Mouse (Mus musculus): ENCODE measurements around the gene Aadacl4.
"Not testable (repeated sequence)": the region's sequence is repeated elsewhere in the genome, so short reads cannot be mapped to it uniquely, and the experiment has no call there.

Aadacl4 gene

DNA sequence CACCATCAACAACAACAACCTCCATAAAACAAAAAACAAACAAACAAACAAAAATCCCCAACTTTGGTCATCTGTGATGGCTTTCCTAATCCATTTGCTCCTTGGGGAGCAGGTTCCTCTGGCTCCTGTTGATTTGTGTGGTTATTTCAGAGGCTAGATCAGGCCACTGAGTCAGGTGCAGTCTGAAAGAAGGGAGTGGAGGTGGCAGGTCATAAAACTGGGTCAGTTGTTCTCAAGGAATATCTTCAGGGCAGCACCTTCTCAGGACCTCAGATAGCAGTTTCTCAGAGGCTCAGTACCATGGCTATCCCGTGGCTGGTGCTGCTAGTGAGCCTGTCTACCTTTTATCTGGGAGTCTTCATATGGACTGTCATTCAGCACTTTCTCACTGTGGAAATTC lies at the start of gene Aadacl4:
Gene Aadacl4 (plus strand): TSS at position 301 of the 400 bp plus-strand sequence.
- no peak for DNase-seq (ENCODE audit: low spot score in 2 of 2)

DNA sequence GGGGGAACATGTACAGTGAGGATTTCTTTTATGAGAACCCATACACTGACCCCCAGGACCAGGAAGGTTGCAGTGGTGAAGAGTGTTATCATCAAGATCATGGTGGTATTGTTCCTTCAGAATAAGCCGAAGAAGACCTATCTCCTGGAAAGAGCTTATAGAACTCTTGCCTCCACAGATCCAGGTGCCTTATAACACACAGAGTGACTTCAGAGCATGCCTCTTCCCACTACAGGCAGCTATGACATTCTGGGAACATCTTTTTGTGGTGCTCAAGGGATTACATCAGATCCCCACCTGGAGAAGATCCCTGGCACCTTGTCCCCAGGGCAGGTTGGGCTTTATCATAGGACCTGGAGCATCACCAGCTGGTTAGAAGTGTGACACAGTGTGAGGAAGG lies 48.5 kb upstream of the Aadacl4 start, which contains the start of gene Gm13124:
Gene Gm13124 (minus strand): TSS at position 101 of the 400 bp plus-strand sequence.
- DNase-seq (ENCODE audit: low spot score in 2 of 2): no peak

DNA sequence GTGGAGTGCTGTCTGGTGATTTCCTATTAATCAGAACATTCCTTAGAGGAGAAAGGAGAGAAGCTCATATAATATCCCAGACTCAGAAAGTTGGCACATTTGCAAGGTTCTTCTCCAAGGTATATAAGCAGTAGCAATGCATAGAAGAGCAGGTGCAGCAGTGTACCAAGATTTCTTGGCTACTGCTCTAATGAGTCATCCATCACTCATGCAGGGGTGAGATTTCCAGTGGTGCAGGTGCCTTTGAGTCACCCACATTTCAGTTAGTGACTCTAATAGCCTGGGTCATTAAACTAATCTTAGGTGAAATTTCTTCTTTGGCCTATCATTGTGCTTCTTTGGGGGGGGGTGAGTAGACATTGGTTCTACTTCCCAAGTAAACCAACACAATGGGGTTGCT lies 45.8 kb upstream of the Aadacl4 start:
- DNase-seq (ENCODE audit: low spot score in 2 of 2): no peak

DNA sequence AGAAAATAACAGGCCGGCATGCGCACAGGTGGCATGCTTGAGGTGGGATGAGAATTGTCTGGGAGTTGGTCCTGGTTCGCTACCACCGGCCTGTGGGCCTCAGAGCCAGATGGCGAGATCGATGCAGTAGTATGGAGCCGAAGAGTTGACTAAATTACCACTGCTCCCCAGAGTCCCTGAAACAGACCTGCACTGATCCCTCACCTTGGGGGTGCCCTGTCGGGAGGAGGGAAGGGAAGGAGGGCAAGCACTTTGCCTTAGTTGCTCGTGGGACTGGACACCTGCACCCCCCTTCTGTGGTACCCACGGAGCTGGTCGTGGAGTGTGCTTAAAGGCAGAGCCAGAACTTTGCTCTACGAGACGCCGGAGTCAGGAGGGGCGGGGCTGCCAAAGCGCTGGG lies 27.3 kb upstream of the Aadacl4 start:
- not testable (repeated sequence) for DNase-seq (ENCODE audit: low spot score in 2 of 2)

DNA sequence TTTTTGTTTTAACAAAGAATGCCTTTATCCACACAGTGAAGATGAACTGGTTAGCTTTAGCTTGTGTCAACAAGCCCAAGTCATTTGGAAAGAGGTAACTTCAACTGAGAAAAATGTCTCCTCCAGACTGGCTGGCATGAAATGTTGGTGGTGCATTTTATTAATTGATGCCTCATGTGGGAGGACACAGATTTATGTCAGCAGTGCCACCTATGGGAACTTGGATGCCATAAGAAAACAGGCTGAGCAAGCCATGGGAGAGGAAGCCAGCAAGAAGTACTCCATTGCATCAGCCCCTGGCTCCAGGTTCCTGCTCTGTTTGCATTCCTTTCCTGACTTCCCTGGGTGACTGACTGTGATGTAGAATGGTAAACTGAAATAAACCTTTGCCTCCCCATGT lies 20.7 kb upstream of the Aadacl4 start:
- no peak for DNase-seq (ENCODE audit: low spot score in 2 of 2)

DNA sequence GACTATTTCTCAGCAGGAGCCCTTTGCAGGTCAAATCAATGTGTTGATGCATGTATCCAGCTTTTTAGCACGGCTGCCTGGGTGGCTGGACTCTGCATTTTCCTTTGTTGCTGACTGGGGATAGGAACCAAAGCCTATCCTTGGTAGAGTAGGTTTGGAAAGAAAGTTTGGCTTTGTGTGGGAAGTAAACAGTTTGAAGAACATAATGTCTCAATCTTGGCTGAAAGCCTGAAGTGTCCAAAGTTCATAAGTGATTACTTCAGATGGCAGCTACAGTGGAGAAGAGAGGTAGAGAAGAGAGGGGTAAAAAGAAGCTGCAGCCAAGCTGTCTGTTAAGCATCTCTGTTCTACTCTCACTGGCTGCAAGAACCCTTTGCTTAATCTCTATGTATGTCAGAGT lies 1.1 kb downstream of the Aadacl4 start:
- no peak for DNase-seq (ENCODE audit: low spot score in 2 of 2)

DNA sequence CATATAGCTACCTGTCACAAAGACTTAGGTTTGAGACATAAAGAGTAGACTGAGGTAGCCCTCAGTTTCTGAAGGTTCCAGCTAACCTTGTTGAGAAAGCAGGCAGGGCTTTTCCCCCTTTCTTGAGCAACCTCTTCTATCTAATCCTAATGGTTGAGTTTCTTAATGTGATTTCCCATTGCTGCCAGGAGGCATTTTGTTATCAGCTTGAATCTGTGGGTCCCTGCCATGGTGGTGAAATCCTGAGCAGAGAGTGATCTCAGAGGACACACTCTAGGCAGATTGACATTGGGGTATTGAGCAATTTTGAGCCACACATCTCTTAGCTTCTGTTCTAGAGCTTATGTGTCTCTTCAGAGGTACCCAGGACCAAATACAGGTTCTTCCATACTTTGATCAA lies 24.8 kb downstream of the Aadacl4 start:
- DNase-seq (ENCODE audit: low spot score in 2 of 2): no peak
